Mouse (Mus musculus) testis, adult 2 months (tissue): ENCODE measurements around the gene Sv2c. TPM values are rescaled to one million over a fixed set of nuclear protein-coding genes. Genes with fewer than 3 reads are reported as not detected.

Experiments
- H3K27ac ChIP-seq: fragments of 200-500 bp; 2 replicates; pipeline ENCODE4 v1.5.1; 2012; ENCODE audit warnings: low read depth, low read length; ENCODE audit not compliant: control insufficient read depth, insufficient read depth
- H3K27me3 ChIP-seq: fragments of 200-500 bp; 2 replicates; pipeline ENCODE4 v1.6.1; 2012; ENCODE audit warnings: mild to moderate bottlenecking, low read length, moderate library complexity; ENCODE audit not compliant: control insufficient read depth, insufficient read depth
- H3K36me3 ChIP-seq: fragments of 200-500 bp; 2 replicates; pipeline ENCODE4 v1.6.1; 2012; ENCODE audit warnings: mild to moderate bottlenecking, low read length; ENCODE audit not compliant: control insufficient read depth, insufficient read depth
- H3K4me1 ChIP-seq: fragments of 200-500 bp; 2 replicates; pipeline ENCODE4 v1.6.1; 2012; ENCODE audit warnings: low read length; ENCODE audit not compliant: control insufficient read depth, insufficient read depth
- H3K4me3 ChIP-seq: fragments of 200-500 bp; 2 replicates; pipeline ENCODE4 v1.5.1; 2012; ENCODE audit warnings: low read depth, mild to moderate bottlenecking, low read length, moderate library complexity, mixed read lengths; ENCODE audit not compliant: control insufficient read depth
- CTCF ChIP-seq: fragments of 200-500 bp; IDR thresholded peaks from 2 replicates; pipeline ENCODE4 v1.5.1; 2012; ENCODE audit warnings: low read depth, mild to moderate bottlenecking, inconsistent platforms, low read length, moderate library complexity; ENCODE audit not compliant: control insufficient read depth, insufficient read depth, insufficient replicate concordance
- POLR2A ChIP-seq: fragments of 200-500 bp; IDR thresholded peaks from 2 replicates; pipeline ENCODE4 v1.6.1; 2012; ENCODE audit warnings: low read depth, mild to moderate bottlenecking, inconsistent platforms, low read length, moderate library complexity; ENCODE audit not compliant: control insufficient read depth
- polyA plus RNA-seq: library from polyadenylated mRNA; depleted of rRNA; stranded (reverse); fragments of >200 nt; gene quantifications from 2 replicates; pipeline ENCODE4 v1.2.3, GENCODE M21; 2012

Sv2c gene
- polyA plus RNA-seq, 1 experiment: 9.5 TPM

DNA sequence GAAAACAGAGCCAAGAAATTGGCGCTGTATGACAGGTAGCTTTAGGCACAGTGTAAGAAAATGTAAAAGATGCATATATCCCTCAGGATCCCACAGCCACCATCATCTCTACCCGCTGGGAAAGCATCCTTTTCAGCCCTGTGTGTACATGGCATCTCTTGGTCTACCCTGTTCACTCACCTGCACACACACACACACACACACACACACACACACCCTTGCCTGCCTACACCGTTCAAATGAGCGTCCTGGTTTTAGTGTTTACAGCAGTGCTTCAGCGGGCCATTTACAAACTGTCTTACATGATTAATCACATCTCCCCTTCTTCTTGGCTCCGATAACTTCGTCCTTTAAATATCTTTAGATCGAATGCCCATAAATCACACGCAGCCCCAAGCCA is 123.4 kb downstream of the Sv2c start:
- TF ChIP-seq CTCF (no peak), POLR2A (no peak)
- Histone ChIP-seq H3K27me3 (no peaks in the 10 kb centered on the region), H3K4me1 (no peaks in the 10 kb centered on the region), H3K27ac (no peak overlapping the region), H3K36me3 (no peaks in the 10 kb centered on the region), H3K4me3 (no peak overlapping the region)

DNA sequence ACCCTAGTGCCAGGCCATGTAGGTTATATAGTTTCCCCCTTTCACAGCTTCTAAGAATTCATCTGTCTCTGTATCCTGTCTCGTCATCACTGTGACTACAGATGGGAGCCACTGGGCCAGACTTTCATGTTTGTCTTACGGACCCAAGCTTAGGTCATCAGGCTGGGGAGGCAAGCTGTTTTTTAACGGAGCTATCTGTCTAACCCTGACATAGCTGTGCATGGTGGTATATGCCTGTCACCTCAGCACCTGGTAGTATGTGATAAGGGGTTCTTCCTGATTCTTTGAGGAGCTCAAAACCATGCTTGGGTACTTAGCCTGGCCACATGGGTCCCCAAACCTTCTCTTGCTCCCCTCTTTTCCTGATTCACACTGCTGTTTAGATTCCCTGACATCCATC is 124.2 kb downstream of the Sv2c start:
- no peaks in the 10 kb centered on the region for H3K27me3 ChIP-seq
- TF ChIP-seq POLR2A (no peak), CTCF (no peak)
- H3K4me1 ChIP-seq: no peaks in the 10 kb centered on the region
- H3K27ac ChIP-seq: no peak overlapping the region
- H3K4me3 ChIP-seq: no peak overlapping the region
- H3K36me3 ChIP-seq: no peaks in the 10 kb centered on the region

DNA sequence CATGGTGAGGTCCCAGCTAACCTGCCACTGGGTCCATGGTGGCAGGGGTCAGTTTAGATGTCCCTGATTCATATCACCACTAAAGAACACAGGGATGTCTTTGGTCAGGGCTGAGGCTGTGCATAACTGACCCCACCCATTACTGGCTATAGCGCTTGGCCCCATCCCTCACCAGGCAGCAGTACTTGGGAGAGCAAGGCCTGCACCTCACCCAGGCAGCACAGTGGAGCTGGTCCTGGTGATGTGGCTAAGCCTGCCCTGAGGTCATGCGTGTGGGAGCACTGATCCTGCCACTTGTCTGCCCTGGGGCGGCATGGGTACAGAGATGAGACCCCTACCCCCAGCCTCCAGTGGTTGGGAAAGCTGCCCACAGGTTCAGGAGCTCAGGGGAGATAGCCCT is 128.8 kb downstream of the Sv2c start:
- Histone ChIP-seq H3K36me3 (no peaks in the 10 kb centered on the region), H3K4me1 (no peaks in the 10 kb centered on the region), H3K27me3 (no peaks in the 10 kb centered on the region), H3K4me3 (no peak overlapping the region), H3K27ac (no peak overlapping the region)
- TF ChIP-seq CTCF (no peak), POLR2A (no peak)

DNA sequence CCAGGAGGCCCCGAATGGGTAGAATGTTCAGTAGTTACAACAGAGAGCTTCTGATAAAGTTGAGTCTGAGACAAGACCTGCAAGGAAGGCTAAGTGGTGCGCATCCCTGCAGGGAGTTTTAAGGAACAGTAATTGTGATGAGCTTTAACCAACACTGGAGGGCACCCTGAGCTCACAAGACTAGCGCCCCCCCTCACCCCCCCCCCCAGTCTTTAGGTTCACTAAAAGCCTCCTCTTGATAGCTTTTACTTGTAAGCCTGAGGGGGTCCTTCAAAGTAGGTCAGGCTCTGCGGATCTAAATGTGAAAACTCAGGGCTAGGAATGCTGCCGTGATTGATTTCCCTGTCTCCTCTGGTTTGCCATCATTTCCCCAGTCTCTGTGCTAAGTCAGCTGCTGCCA is 129.9 kb downstream of the Sv2c start:
- no peak overlapping the region for H3K27ac ChIP-seq
- no peaks in the 10 kb centered on the region for H3K4me1 ChIP-seq
- no peaks in the 10 kb centered on the region for H3K27me3 ChIP-seq
- H3K4me3 ChIP-seq: no peak overlapping the region
- TF ChIP-seq POLR2A (no peak), CTCF (no peak)
- H3K36me3 ChIP-seq: no peaks in the 10 kb centered on the region

DNA sequence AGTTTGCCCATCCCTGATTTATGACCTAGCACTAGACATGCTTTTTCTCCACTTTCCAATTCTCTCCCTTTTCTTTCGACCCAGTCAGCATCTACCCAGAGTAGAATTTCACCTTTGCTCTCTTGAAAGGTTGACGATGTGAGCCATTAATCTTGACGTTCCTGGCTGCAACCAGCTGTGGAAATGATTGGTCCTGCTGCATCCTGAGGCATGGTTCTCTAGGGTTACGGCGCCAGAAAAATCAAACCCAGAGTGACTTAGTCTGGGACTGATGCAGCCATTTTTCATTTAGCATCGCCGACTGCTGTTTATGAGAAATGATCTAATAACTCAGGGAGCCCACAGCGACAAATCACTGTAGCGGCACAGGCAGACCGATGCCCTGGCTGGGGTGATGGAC is 133.0 kb downstream of the Sv2c start:
- TF ChIP-seq CTCF (no peak), POLR2A (no peak)
- H3K27ac ChIP-seq: no peak overlapping the region
- no peak overlapping the region for H3K4me3 ChIP-seq
- no peaks in the 10 kb centered on the region for H3K36me3 ChIP-seq
- peaks cover 5% of the 10 kb centered on the region for H3K4me1 ChIP-seq
- no peaks in the 10 kb centered on the region for H3K27me3 ChIP-seq

DNA sequence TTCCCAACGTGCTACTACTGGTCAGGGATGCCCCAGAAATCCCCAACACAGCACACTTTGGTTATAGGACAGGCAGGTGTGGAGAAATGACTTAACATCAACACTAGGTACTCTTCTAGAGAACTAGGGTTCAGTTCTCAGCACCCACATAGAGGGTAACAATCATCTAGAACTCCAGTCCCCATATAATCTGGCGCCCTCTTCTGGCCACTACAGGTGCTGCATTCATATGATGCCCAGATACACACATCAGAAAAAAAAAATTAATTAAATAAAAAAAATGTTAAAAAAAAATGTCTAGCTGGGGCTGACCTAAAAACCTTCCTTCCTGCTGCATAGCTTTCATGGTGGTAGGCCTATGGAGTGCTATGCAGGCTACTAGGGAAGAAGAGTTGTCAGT is 135.1 kb downstream of the Sv2c start:
- Histone ChIP-seq H3K27ac (no peak overlapping the region), H3K27me3 (no peaks in the 10 kb centered on the region), H3K36me3 (no peaks in the 10 kb centered on the region), H3K4me3 (no peak overlapping the region), H3K4me1 (peaks cover 5% of the 10 kb centered on the region)
- no peak for TF ChIP-seq CTCF
- no peak for TF ChIP-seq POLR2A

DNA sequence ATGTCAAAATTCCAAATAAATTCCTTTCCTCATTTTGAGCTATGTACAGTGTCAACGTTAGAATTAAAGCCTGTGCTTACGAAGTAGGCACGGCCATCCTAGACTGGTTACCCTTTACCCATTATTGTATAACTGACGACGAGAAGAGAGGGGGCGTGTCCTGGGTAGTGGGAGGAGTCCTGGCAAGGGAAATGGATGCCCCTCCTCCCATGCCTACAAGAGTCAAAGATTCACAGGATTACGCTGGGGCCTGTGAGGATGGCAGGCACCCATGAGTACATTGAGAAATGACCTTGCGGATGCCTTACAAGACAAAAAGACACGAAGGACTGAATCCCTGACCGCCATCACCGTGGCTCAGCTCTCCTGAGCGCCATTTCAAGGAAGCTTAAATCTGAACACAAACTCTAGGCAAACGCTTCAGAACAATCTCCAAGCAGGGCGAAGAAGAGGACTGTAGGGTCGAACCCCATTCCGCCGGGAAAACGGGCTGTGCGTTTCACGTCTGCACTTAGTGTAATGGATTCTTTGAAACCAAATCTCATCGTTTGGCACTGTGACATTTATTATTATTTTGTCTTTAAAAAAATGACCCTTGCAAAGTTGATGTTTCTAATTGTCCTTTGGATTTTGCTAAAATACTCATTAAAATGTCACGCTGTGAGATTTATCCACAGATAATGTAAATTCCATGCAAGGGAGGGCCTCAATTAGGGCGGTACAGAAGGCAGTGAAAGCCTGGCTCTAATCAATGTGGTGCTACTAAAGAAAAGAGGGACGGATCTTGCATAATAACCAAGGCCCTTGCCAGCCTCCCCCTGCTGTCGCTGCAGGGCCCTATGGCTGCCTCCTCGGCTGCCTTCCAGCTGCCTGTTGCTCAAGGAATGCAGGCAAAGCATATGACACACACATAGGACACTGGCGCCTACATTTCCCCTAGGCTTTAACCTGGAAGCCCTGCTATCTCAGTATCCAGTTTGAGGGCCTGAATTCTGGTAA is 137.4 kb downstream of the Sv2c start:
- TF ChIP-seq POLR2A (no peak), CTCF (no peak)
- peaks cover 5% of the 10 kb centered on the region for H3K4me1 ChIP-seq
- H3K4me3 ChIP-seq: peak overlapping the region; percentile 65
- H3K36me3 ChIP-seq: no peaks in the 10 kb centered on the region
- H3K27me3 ChIP-seq: no peaks in the 10 kb centered on the region
- no peak overlapping the region for H3K27ac ChIP-seq
